Mouse (Mus musculus): Measurements from ENCODE around the gene Tmem106c.

Tmem106c gene

DNA sequence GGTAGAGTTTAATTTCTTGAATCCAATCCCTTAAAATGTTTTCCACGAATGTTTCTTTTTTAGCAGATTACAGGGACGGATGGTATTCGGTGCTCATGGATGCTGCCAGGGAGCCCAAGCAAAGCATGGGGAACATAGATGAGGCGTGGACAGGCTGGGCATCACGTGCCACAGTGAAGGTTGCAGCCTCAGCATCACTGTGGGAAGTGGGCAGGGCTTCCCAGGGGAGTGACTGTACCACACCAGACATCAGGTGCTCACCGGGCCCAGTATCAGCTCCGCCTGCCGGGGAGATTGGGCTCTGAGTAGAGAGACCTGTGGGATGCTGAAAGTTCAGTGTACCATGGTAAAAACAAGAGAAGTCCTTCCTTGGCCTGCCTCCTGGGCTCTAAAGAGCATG is 9.3 kb upstream of the Tmem106c start:
- DNase-seq: no peak

- DNase-seq: no peak
Observed at GRCm38 (mm10) chr15:97955286-97955685, 8.7 kb upstream of the Tmem106c start.

DNA sequence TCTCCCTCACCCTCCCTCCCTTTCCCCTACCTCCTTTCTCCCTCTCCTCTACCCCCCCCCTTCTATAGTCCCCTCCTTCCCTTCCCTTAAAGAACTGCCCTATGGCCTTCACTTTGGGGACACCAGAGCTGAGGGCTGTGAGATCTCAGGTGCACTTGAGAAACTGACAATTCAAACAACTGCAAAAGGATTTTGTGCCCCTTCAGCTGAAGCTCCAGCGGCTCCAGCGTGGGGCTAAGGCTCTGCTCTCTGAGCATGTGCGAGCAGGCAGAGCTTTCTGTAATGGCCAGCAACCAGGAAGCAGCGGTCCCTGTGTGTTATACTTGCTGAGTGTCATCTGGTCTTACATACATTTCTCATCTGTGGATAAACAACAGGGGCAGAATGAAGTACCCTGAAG is 8.3 kb upstream of the Tmem106c start:
- no peak for DNase-seq

DNA sequence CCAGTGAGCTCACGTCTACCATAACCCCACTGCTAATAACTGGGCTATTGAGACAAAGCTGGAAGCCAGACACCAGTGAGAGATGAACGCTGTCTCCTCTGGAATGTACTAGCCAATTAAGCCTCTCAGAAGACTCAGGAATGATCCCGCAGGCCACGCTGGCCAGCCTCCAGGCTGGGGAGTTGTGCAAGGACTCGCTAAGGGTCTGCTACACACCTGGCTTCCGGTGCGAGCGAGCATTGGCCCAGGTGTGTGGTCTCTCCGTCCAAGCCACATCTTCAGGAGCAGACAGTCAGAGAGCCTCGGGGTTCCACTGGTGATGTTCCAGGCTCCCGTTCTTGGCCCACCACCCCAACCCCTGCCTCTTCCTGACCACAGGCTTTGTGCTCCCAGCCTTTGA is 7.6 kb upstream of the Tmem106c start:
- no peak for DNase-seq

- peak in 1 of 2 experiments; percentile 13 for DNase-seq
Observed at GRCm38 (mm10) chr15:97963329-97963988, 541 bp upstream of the Tmem106c start.

GRCm38 (mm10) chr15:97964836-97965187 is 812 bp downstream of the Tmem106c start:
- DNase-seq: peak; percentile 32 to 38

- peak in 1 of 2 experiments; percentile 20 for DNase-seq
Observed at GRCm38 (mm10) chr15:97965311-97966045, 1.5 kb downstream of the Tmem106c start.

DNA sequence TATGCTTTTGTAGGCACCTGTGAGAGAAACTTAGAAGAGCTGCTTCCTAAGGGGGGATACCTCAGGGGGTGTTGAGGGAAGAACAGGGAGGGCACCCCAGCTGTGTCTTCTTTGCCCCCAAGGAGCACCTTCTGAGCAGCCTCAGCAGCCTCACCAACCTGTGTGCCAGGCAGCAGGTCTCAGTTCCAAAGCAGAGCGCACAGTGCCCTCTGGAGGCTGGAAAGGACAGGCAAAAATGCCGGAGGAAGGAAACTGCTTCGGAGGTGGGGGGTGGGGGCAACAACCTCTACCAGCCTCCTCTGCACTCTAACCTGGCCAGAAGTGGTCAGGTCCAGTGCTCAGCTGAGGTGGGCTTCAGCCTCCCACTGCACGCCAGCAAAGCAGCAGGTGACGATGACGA is 6.3 kb downstream of the Tmem106c start:
- peak; percentile 29 to 31 for DNase-seq

- no peak for DNase-seq
Observed at GRCm38 (mm10) chr15:97972580-97972979, 8.6 kb downstream of the Tmem106c start.

GRCm38 (mm10) chr15:97973248-97974005 is 9.4 kb downstream of the Tmem106c start:
- DNase-seq: no peak

DNA sequence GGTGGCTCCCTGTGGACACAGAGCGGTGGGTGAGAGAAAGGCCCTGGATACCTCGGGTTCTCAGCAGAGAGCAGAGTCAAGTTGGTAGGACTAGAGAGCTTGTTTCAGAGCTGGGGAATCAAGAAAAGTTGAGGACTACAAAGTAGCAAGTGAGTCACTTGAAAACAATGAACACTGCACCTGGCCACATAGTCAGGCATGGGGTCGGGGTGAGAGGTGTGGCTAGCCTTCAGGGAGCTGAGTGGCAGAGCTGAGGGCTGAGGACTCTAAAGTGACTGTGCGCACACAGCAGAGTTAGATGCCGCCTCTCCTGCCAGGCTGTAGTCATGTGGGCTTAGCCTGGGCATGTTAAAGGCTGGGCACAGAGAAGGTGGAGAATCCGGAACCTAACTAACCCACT is 17.6 kb downstream of the Tmem106c start:
- DNase-seq: no peak

- no peak for DNase-seq
Observed at GRCm38 (mm10) chr15:97989544-97989943, 25.5 kb downstream of the Tmem106c start.

GRCm38 (mm10) chr15:97990124-97990523 is 26.1 kb downstream of the Tmem106c start:
- no peak for DNase-seq

- no peak for DNase-seq
Observed at GRCm38 (mm10) chr15:97990721-97991120, 26.7 kb downstream of the Tmem106c start.

DNA sequence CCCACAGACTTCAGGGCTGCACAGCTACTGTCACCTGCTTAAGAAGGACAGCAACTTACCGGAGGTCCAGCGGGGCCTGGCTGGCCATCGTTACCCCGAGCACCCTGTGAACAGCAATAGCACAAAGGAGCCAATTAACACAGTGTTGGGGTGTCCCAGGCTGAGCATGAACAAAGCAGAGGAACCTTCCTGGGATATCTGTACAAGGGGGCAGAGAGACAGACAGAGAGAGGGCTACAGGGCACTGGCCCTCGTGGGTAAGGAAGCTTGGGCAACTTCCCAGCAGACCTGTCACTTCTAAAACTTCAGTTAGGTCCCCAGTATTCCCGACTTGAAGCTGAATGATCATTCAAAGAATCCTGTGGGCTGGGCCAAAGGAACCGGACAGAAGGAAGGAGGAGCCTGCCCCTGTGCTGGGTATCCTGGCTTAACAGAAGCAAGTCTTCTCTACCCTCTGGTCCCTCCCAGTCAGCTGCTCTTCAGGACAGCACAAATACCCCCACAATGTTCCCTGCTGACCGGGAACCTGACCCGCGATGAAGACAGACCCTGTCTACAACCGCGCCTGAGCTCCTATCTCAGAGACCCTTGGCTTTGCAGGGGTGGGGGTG is 27.4 kb downstream of the Tmem106c start:
- no peak for DNase-seq

- no peak for DNase-seq
Observed at GRCm38 (mm10) chr15:97992027-97992711, 28.2 kb downstream of the Tmem106c start.

GRCm38 (mm10) chr15:97992712-97993286 is 28.8 kb downstream of the Tmem106c start:
- peak; percentile 50 to 69 for DNase-seq

DNA sequence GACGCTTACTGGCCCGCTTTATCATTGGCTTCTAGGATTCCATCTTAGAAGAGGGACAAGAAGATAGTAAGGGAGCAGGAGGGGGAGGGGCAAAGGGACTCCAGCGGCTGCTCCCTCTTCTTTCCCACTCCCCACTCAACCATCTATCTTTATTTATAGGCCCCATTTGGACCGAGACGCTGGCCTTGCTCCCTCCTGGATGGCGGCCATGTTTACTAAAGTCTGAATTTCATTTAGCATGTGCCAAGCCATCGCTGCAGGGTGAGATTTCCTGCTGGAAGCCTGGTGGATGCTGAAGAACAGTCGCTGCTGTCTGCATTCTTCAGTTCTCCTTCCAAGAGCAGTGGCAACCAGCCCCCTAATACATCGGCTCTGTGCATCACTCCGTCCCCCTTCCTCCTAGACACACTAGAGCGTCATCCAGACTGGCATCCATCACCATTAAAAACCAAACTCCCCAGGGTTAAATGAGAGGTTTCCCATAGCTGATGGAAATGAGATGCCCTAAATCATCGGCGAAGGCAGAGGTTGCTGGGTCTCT is 32.8 kb downstream of the Tmem106c start:
- peak in 1 of 2 experiments; percentile 20 for DNase-seq

DNA sequence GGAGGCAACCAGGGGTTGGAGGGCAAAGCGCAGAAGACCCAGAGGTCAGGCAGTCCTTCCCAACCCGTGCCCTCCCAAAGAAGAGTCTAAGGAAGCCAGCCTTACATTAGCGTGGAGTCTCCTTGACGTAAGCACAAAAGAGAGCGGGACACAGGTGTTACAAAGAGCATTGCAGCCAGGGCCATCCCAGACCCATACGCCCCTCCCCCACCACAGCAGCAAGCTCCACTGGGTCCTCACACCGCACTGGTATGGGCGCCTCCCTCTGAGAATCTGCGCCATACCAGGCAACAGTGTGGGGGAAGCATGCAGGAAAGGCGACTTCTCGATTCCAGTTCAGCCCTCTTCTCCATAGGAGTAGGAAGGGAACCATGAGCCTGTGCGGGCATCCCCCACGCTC is 35.5 kb downstream of the Tmem106c start:
- no peak for DNase-seq

DNA sequence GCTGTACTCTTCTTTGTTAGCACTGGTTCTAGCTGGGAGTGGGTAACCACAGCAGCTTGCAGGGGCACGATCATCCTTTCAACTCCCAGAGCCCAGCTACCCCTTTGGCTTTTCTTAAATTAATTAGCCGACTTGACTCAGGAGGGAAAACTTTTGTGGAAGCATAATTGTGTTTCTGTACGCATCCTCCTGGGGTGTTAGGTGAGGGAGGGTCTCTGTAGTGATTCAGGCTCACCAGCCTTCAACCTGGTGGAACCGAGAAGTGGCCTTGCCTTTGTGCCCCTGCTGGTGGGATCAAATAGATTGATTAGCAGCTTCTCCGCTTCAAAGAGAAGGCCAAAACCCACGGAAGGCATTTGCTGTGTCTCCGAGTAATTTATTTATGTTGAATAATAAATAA is 36.0 kb downstream of the Tmem106c start:
- no peak for DNase-seq

GRCm38 (mm10) chr15:98001321-98002112 is 37.5 kb downstream of the Tmem106c start:
- DNase-seq: no peak
